Mouse (Mus musculus) ES-Bruce4 (cell line): ENCODE results near the gene Stk24. TPM values are rescaled to one million over a fixed set of nuclear protein-coding genes. Genes with fewer than 3 reads are reported as not detected.
A peak's percentile ranks its signal among the peaks of the same experiment; 100 is the strongest.

ENCODE experiments used
- H3K27ac ChIP-seq: 2 replicates; pipeline ENCODE4 v1.5.1; 2012; ENCODE audit warnings: low read length, inconsistent platforms; ENCODE audit not compliant: insufficient read depth
- H3K27me3 ChIP-seq: 2 replicates; pipeline ENCODE4 v1.6.1; 2012; ENCODE audit warnings: mild to moderate bottlenecking, low read length, inconsistent platforms; ENCODE audit not compliant: control insufficient read depth, poor library complexity, insufficient read depth, severe bottlenecking
- H3K36me3 ChIP-seq: 2 replicates; pipeline ENCODE4 v1.6.1; 2012; ENCODE audit warnings: inconsistent platforms, mild to moderate bottlenecking, low read length, moderate library complexity; ENCODE audit not compliant: control insufficient read depth, poor library complexity, insufficient read depth, severe bottlenecking
- H3K4me1 ChIP-seq: one replicate; pipeline ENCODE4 v1.8.1; 2011; ENCODE audit warnings: low read length; ENCODE audit not compliant: control insufficient read depth, insufficient read depth
- H3K4me3 ChIP-seq: 2 replicates; pipeline ENCODE4 v1.5.1; 2011; ENCODE audit warnings: low read depth, mild to moderate bottlenecking, low read length
- H3K9ac ChIP-seq: 2 replicates; pipeline ENCODE4 v1.6.1; 2012; ENCODE audit warnings: low read depth, mild to moderate bottlenecking, inconsistent platforms; ENCODE audit not compliant: poor library complexity, severe bottlenecking
- H3K9me3 ChIP-seq: replicated peaks from 2 replicates; pipeline ENCODE4 v1.6.1; 2012; ENCODE audit warnings: mild to moderate bottlenecking, low read length, inconsistent platforms; ENCODE audit not compliant: control insufficient read depth, poor library complexity, insufficient read depth, severe bottlenecking
- CTCF ChIP-seq: IDR thresholded peaks from one replicate; pipeline ENCODE4 v1.8.1; 2011; ENCODE audit warnings: low read depth, low read length
- EP300 ChIP-seq: IDR thresholded peaks from 2 replicates; pipeline ENCODE4 v1.6.1; 2011; ENCODE audit warnings: low read depth, low read length; ENCODE audit not compliant: insufficient read depth
- POLR2A ChIP-seq: IDR thresholded peaks from one replicate; pipeline ENCODE4 v1.8.1; 2011; ENCODE audit warnings: low read length; ENCODE audit not compliant: insufficient read depth
- polyA plus RNA-seq: library from polyadenylated mRNA; stranded (reverse); fragments of >200 nt; gene quantifications from 2 replicates; pipeline ENCODE4 v1.2.4, GENCODE M21; 2011; ENCODE audit warnings: low read depth; ENCODE audit not compliant: missing spikeins, insufficient read depth, insufficient read length

The Stk24 gene
- polyA plus RNA-seq, 1 experiment, result 135 TPM

DNA sequence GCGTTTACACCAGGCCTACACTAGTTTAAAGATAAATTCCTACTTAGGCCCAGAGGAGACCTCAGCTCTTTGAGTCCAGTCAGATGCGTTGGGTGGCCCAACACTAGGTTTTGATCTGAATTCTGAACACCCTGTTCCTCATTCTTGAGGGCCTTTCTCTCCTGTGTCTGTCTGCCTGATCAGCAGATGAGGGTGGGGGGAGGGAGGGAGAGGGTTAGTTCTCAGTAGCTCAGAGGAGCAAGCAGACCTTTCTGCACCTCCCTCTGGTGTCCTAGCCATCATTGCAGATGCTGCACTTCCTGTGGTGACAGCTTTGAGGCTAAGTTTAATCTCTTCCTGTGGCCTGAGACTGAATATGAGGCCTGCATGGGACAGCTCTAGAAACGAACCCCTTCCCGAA lies 117.2 kb downstream of the Stk24 start:
- TF ChIP-seq POLR2A (no peak), EP300 (no peak), CTCF (no peak)
- H3K27ac ChIP-seq, result no peak overlapping the region
- H3K9me3 ChIP-seq, result no peaks in the 10 kb centered on the region
- H3K27me3 ChIP-seq, result no peaks in the 10 kb centered on the region
- no peaks in the 10 kb centered on the region for H3K4me1 ChIP-seq
- no peak overlapping the region for H3K9ac ChIP-seq
- no peaks in the 10 kb centered on the region for H3K36me3 ChIP-seq
- H3K4me3 ChIP-seq, result no peak overlapping the region

DNA sequence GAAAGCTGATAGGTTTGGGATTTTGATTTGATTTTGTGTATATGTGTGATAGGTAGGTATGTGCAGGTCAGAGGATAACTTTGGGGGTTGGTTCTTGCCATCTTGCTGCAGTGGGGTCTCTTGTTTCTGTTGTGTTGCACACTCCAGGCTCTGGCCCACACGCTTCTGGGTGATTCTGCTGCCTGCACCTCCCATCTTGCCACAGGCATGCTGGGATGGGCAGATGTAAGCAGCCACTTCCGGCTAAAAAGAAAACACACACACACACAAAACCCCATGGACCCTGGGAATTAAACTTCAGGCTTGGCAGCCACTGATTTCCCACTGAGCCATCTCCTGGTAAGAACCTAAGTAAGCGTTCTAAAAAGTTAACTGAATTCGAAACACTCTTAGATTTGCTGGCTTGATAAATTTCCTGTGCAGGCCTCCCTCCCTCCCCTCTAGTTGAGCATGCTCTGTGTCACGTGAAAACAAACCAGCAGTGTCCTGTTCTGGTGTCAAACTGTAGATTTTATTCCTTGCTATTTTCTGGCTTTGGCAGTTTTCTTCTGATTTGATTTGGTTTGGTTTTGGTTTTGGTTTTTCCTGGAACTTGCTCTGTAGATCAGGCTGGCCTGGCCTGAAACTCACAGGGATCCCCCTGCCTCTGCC lies 118.5 kb downstream of the Stk24 start:
- Histone ChIP-seq H3K4me1 (no peaks in the 10 kb centered on the region), H3K9me3 (no peaks in the 10 kb centered on the region), H3K4me3 (no peak overlapping the region), H3K9ac (no peak overlapping the region), H3K27me3 (no peaks in the 10 kb centered on the region), H3K36me3 (no peaks in the 10 kb centered on the region), H3K27ac (no peak overlapping the region)
- no peak for TF ChIP-seq POLR2A

- no peak overlapping the region for H3K27ac ChIP-seq
- H3K9me3 ChIP-seq, result no peaks in the 10 kb centered on the region
- TF ChIP-seq EP300 (no peak), CTCF (peak; percentile 48)
- H3K4me3 ChIP-seq, result no peak overlapping the region
- H3K4me1 ChIP-seq, result no peaks in the 10 kb centered on the region
- H3K27me3 ChIP-seq, result no peaks in the 10 kb centered on the region
- H3K36me3 ChIP-seq, result no peaks in the 10 kb centered on the region
- no peak overlapping the region for H3K9ac ChIP-seq
Observed at GRCm38 (mm10) chr14:121259789-121260188, 120.0 kb downstream of the Stk24 start.

DNA sequence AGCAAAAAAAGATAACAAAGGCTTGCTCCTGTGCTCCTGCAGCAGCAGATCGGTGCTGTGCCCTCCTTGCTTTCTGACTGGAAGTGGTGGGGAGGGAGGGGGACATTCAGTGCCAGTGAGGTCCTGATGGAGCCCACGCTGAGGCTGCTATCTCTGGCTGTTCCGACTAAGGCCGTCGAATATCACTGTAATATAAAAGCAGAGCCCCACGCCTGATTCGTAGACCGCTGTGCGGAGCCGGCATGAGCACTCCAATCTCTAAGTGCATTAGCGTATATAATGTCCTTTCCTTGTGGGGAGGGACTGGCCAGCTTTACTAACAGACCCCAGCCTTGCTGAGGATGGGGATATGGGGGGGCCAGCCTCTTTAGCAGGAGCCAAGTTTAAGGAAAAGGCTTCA lies 120.5 kb downstream of the Stk24 start:
- H3K9ac ChIP-seq, result no peak overlapping the region
- no peaks in the 10 kb centered on the region for H3K4me1 ChIP-seq
- H3K27ac ChIP-seq, result no peak overlapping the region
- H3K36me3 ChIP-seq, result no peaks in the 10 kb centered on the region
- TF ChIP-seq EP300 (no peak), POLR2A (no peak), CTCF (no peak)
- H3K27me3 ChIP-seq, result no peaks in the 10 kb centered on the region
- H3K4me3 ChIP-seq, result no peak overlapping the region
- H3K9me3 ChIP-seq, result no peaks in the 10 kb centered on the region

DNA sequence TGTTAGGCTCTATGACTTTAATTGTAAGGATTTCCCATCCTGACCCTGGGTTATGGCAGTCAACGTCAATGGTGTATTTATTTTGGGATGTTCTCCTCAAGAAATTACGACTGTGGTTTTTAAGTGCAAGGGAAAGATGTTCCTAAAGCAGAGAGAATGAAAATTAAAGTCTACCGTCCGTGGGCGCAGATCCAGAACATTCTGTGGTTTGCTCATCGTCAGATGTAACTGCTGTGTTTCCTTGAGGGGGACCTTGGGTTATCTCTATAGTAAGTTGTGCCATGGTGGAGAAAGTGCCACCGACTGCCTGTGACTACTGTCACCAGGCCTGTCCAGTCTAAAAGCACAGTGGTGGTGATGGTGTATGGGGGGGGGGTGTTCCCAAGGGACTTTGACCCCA lies 122.9 kb downstream of the Stk24 start:
- no peak overlapping the region for H3K9ac ChIP-seq
- H3K27ac ChIP-seq, result no peak overlapping the region
- no peaks in the 10 kb centered on the region for H3K36me3 ChIP-seq
- no peaks in the 10 kb centered on the region for H3K9me3 ChIP-seq
- H3K4me1 ChIP-seq, result no peaks in the 10 kb centered on the region
- TF ChIP-seq POLR2A, result no peak
- no peak for TF ChIP-seq EP300
- TF ChIP-seq CTCF, result no peak
- H3K27me3 ChIP-seq, result no peaks in the 10 kb centered on the region
- no peak overlapping the region for H3K4me3 ChIP-seq

DNA sequence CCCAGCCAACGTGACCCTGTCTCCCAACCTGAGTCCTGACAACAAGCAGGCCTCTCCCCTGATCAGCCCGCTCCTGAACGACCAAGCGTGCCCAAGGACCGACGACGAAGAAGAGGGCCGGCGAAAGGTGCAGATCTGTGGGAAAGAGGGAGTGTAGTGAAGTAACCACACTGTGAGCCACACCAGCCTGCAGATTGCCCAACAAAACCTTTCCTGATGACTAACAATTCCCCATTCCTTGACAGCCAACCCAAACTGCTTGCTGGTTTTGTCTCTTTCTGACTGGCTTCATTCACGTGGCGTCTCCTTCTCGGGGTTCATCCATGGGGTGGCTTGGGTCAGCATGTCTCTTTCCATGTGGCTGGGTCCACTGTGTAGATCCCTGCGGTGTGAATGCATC lies 124.3 kb downstream of the Stk24 start:
- no peaks in the 10 kb centered on the region for H3K4me1 ChIP-seq
- H3K9me3 ChIP-seq, result no peaks in the 10 kb centered on the region
- no peak overlapping the region for H3K27ac ChIP-seq
- no peaks in the 10 kb centered on the region for H3K36me3 ChIP-seq
- H3K9ac ChIP-seq, result no peak overlapping the region
- no peak overlapping the region for H3K4me3 ChIP-seq
- TF ChIP-seq POLR2A (no peak), CTCF (no peak), EP300 (no peak)
- no peaks in the 10 kb centered on the region for H3K27me3 ChIP-seq
